13 mouse cellular contexts compared by ENCODE assay signal in genomic region chr1:80030224-80030623, GRCm38 (mm10).
A peak's percentile ranks its signal among the peaks of the same experiment; 100 is the strongest.
DNase-seq lines count a peak whose midpoint lies in the region; ATAC-seq and TF ChIP-seq lines count a peak whose summit lies in the region.
"Had no signal": no experiment of that assay in that cellular context is flagged by ENCODE, and none has a peak within 500 bp of the region (broad histone marks: within the 10 kb centered on the region; RNA-seq: fewer than 3 reads in every experiment).

No protein-coding gene starts in this region.

- peak; percentile 78 to 81 for TF ChIP-seq EP300 in MEL (IDR thresholded peaks at IDR 0.05; ENCODE audit: low read depth in 1 of 2, low read length in 2 of 2)

- no peak for TF ChIP-seq RAD21 in MEL (IDR thresholded peaks at IDR 0.05; ENCODE audit: low read depth, low read length)

- no peak overlapping the region for H3K9ac ChIP-seq in hindbrain, embryonic 12.5 days
- no peak overlapping the region for H3K9ac ChIP-seq in hindbrain, embryonic 16.5 days (ENCODE audit: low read depth, low read length)
- no peak overlapping the region for H3K9ac ChIP-seq in MEL (ENCODE audit: control insufficient read depth, low read depth, low read length, poor library complexity, severe bottlenecking)
- H3K9ac ChIP-seq in liver, embryonic 16.5 days (ENCODE audit: low read depth, low read length) = peak overlapping the region; percentile 54
- H3K9ac ChIP-seq: forebrain, embryonic 12.5 days; midbrain, embryonic 12.5 days had no signal

- WGBS in hindbrain, embryonic 12.5 days = 88% methylated on average over 3 of the region's 3 CpGs
- WGBS in hindbrain, embryonic 16.5 days = 90% methylated on average over 3 of the region's 3 CpGs
- 20% methylated on average over 3 of the region's 3 CpGs for WGBS in liver, embryonic 16.5 days (ENCODE audit: insufficient replicate concordance)

- H3K27me3 ChIP-seq in hindbrain, embryonic 12.5 days = no peaks in the 10 kb centered on the region
- H3K27me3 ChIP-seq in hindbrain, embryonic 16.5 days (replicated peaks; ENCODE audit: control insufficient read depth, insufficient read depth, low read length) = no peaks in the 10 kb centered on the region
- no peaks in the 10 kb centered on the region for H3K27me3 ChIP-seq in MEL (ENCODE audit: control insufficient read depth in 1 of 2, insufficient read depth in 2 of 2, low read length in 2 of 2)
- H3K27me3 ChIP-seq in liver, embryonic 16.5 days (ENCODE audit: control insufficient read depth, insufficient read depth, low read depth, low read length) = no peaks in the 10 kb centered on the region
- H3K27me3 ChIP-seq: midbrain, embryonic 12.5 days had no signal

- ATAC-seq in hindbrain, embryonic 12.5 days (ENCODE audit: low FRiP score) = 0 out of 2 replicates have a peak, but pooled peaks have one; percentile 32
- ATAC-seq in hindbrain, embryonic 16.5 days = no peak
- peak; percentile 81 for ATAC-seq in common myeloid progenitor, adult 5-6 weeks (replicated peaks; ENCODE audit: low read depth, poor library complexity, severe bottlenecking)
- ATAC-seq in liver, embryonic 16.5 days (ENCODE audit: low read depth) = peak; percentile 99

- TF ChIP-seq POLR2A in MEL (IDR thresholded peaks at IDR 0.05; ENCODE audit: control insufficient read depth in 1 of 2, insufficient read depth in 1 of 2, low read depth in 1 of 2, low read length in 2 of 2, poor library complexity in 1 of 2) = no peak

- H3K4me1 ChIP-seq in hindbrain, embryonic 12.5 days = peaks cover 19% of the 10 kb centered on the region
- H3K4me1 ChIP-seq in hindbrain, embryonic 16.5 days (ENCODE audit: control insufficient read depth, insufficient read depth, low read depth, low read length) = no peaks in the 10 kb centered on the region; the same call in 1 of the 2 replicates
- H3K4me1 ChIP-seq in MEL (ENCODE audit: control insufficient read depth in 1 of 2, insufficient read depth in 2 of 2, low read length in 2 of 2) = peaks cover 0 to 10% of the 10 kb centered on the region in 2 experiments; a peak in 2 of 4 replicates
- H3K4me1 ChIP-seq in liver, embryonic 16.5 days (ENCODE audit: control insufficient read depth, low read depth, low read length) = peaks cover 42% of the 10 kb centered on the region

- no peak for TF ChIP-seq CTCF in MEL (IDR thresholded peaks at IDR 0.05 in 2 of 3, conservative IDR thresholded peaks at IDR 0.05 in 1 of 3; ENCODE audit: control insufficient read depth in 1 of 3, insufficient read depth in 1 of 3, low read depth in 2 of 3, low read length in 3 of 3, poor library complexity in 1 of 3, severe bottlenecking in 1 of 3)

- H3K9me3 ChIP-seq in hindbrain, embryonic 12.5 days (replicated peaks) = no peaks in the 10 kb centered on the region
- H3K9me3 ChIP-seq in hindbrain, embryonic 16.5 days (ENCODE audit: control insufficient read depth, low read length) = no peaks in the 10 kb centered on the region
- no peaks in the 10 kb centered on the region for H3K9me3 ChIP-seq in MEL (replicated peaks; ENCODE audit: insufficient read depth, low read length)
- no peaks in the 10 kb centered on the region for H3K9me3 ChIP-seq in liver, embryonic 16.5 days (replicated peaks; ENCODE audit: control insufficient read depth, low read length)
- H3K9me3 ChIP-seq: forebrain, embryonic 12.5 days; midbrain, embryonic 12.5 days had no signal

- no peak overlapping the region for H3K27ac ChIP-seq in hindbrain, embryonic 12.5 days
- H3K27ac ChIP-seq in hindbrain, embryonic 16.5 days (ENCODE audit: low read depth, low read length) = no peak overlapping the region
- H3K27ac ChIP-seq in MEL (ENCODE audit: control insufficient read depth, low read depth, low read length) = no peak overlapping the region
- peak overlapping the region; percentile 95 for H3K27ac ChIP-seq in liver, embryonic 16.5 days (ENCODE audit: low read length)
- H3K27ac ChIP-seq: forebrain, embryonic 12.5 days; midbrain, embryonic 12.5 days had no signal

- peak; percentile 76 for DNase-seq in MEL (ENCODE audit: low read depth, low spot score)
- no peak for DNase-seq in layer of hippocampus, adult 9-11 months
- DNase-seq in left cerebral cortex, adult 11 months (ENCODE audit: low spot score) = no peak
- DNase-seq: gastrocnemius, postnatal 14 days; heart, postnatal 4 days; right cerebral cortex, postnatal 25 days; thymus, adult 18-20 months had no signal

- H3K4me2 ChIP-seq in hindbrain, embryonic 12.5 days (replicated peaks) = no peak overlapping the region
- H3K4me2 ChIP-seq in hindbrain, embryonic 16.5 days (ENCODE audit: low read length) = no peak overlapping the region
- peak overlapping the region; percentile 69 for H3K4me2 ChIP-seq in liver, embryonic 16.5 days (ENCODE audit: low read depth, low read length)
- H3K4me2 ChIP-seq: forebrain, embryonic 12.5 days; midbrain, embryonic 12.5 days had no signal

- no peak overlapping the region for H3K4me3 ChIP-seq in hindbrain, embryonic 12.5 days
- H3K4me3 ChIP-seq in hindbrain, embryonic 16.5 days (ENCODE audit: low read length) = no peak overlapping the region
- H3K4me3 ChIP-seq in MEL (ENCODE audit: control insufficient read depth in 1 of 2, insufficient read depth in 1 of 2, low read depth in 2 of 2, low read length in 2 of 2) = no peak overlapping the region
- peak overlapping the region; percentile 43 for H3K4me3 ChIP-seq in liver, embryonic 16.5 days (ENCODE audit: low read depth, low read length)
- H3K4me3 ChIP-seq: forebrain, embryonic 12.5 days; midbrain, embryonic 12.5 days had no signal

- H3K79me2 ChIP-seq in MEL (ENCODE audit: control insufficient read depth, insufficient read depth, low read length, poor library complexity) = no peaks in the 10 kb centered on the region

- H3K36me3 ChIP-seq in hindbrain, embryonic 12.5 days = no peaks in the 10 kb centered on the region
- no peaks in the 10 kb centered on the region for H3K36me3 ChIP-seq in hindbrain, embryonic 16.5 days (ENCODE audit: control insufficient read depth, insufficient read depth, low read length)
- no peaks in the 10 kb centered on the region; a peak in 1 of 4 replicates for H3K36me3 ChIP-seq in MEL (ENCODE audit: control insufficient read depth in 1 of 2, insufficient read depth in 2 of 2, low read length in 2 of 2)
- H3K36me3 ChIP-seq in liver, embryonic 16.5 days (ENCODE audit: control insufficient read depth, insufficient read depth) = no peaks in the 10 kb centered on the region
- H3K36me3 ChIP-seq: forebrain, embryonic 12.5 days; midbrain, embryonic 12.5 days had no signal

TF ChIP-seq in MEL, 35 proteins besides CTCF, POLR2A, EP300 and RAD21:
- TF ChIP-seq ZMIZ1 (IDR thresholded peaks at IDR 0.05; ENCODE audit: low read depth, low read length) = no peak
- TF ChIP-seq USF1 (IDR thresholded peaks at IDR 0.05; ENCODE audit: low read depth, low read length) = no peak
- 0 out of 2 replicates have a peak, but pooled peaks have one; percentile 34 for TF ChIP-seq ETS1 (IDR thresholded peaks at IDR 0.05; ENCODE audit: low read depth, low read length)
- no peak for TF ChIP-seq NELFE (IDR thresholded peaks at IDR 0.05; ENCODE audit: low read depth, low read length)
- TF ChIP-seq KAT2A (conservative IDR thresholded peaks at IDR 0.05; ENCODE audit: low read depth, low read length) = no peak
- 0 out of 2 replicates have a peak, but pooled peaks have one; percentile 45 for TF ChIP-seq RCOR1 (IDR thresholded peaks at IDR 0.05; ENCODE audit: low read depth, low read length)
- no peak for TF ChIP-seq ZC3H11A (IDR thresholded peaks at IDR 0.05; ENCODE audit: low read depth, low read length)
- no peak for TF ChIP-seq UBTF (IDR thresholded peaks at IDR 0.05; ENCODE audit: borderline replicate concordance, insufficient read depth, low read depth, low read length)
- no peak for TF ChIP-seq MYB (IDR thresholded peaks at IDR 0.05; ENCODE audit: low read depth, low read length)
- no peak for TF ChIP-seq MAZ (IDR thresholded peaks at IDR 0.05; ENCODE audit: low read depth, low read length)
- TF ChIP-seq HCFC1 (IDR thresholded peaks at IDR 0.05; ENCODE audit: low read depth, low read length) = no peak
- peak; percentile 98 for TF ChIP-seq ZNF384 (IDR thresholded peaks at IDR 0.05; ENCODE audit: low read depth, low read length)
- TF ChIP-seq CHD1 (IDR thresholded peaks at IDR 0.05; ENCODE audit: low read depth, low read length) = no peak
- peak; percentile 86 for TF ChIP-seq TCF12 (IDR thresholded peaks at IDR 0.05; ENCODE audit: low read depth, low read length)
- peak; percentile 64 for TF ChIP-seq TAL1 (IDR thresholded peaks at IDR 0.05; ENCODE audit: low read length)
- peak; percentile 86 for TF ChIP-seq GATA1 (IDR thresholded peaks at IDR 0.05; ENCODE audit: low read depth, low read length)
- TF ChIP-seq ELF1 (IDR thresholded peaks at IDR 0.05; ENCODE audit: low read depth, low read length) = no peak
TF ChIP-seq in MEL: peak in this region for 6.
